Mouse (Mus musculus) T-cell, adult 2 months (primary cell): ENCODE data around the gene Tpra1.

Experiments used
- DNase-seq: peaks from one replicate; pipeline ENCODE4 v3.0.0; 2022; ENCODE audit warnings: low spot score

The Tpra1 gene

GRCm38 (mm10) chr6:88901947-88902820, at the start of gene Tpra1:
TSS of gene Tpra1 (plus strand) at chr6:88902251.
- DNase-seq: peak; percentile 94

DNA sequence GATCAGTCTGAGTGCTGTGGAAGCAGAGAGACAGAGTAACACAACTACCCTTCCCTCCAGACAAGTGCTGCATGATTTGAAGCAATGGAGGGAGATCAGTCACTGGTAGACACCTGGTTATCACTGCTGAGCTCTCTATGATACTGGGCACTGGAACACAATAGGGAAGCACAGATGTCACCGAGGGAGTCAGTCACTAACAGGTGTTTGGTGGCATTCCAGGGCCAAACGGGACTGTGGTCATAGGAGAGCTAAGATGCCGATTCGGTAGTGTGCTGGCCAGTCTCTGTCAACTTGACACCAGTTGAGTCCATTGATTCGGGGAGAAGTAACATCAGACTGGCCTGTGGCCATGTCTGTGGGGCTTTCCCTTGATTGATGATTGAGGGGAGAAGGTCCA, 47.5 kb upstream of the Tpra1 start:
- no peak for DNase-seq

GRCm38 (mm10) chr6:88855636-88856035, 46.4 kb upstream of the Tpra1 start:
- peak; percentile 58 for DNase-seq

DNA sequence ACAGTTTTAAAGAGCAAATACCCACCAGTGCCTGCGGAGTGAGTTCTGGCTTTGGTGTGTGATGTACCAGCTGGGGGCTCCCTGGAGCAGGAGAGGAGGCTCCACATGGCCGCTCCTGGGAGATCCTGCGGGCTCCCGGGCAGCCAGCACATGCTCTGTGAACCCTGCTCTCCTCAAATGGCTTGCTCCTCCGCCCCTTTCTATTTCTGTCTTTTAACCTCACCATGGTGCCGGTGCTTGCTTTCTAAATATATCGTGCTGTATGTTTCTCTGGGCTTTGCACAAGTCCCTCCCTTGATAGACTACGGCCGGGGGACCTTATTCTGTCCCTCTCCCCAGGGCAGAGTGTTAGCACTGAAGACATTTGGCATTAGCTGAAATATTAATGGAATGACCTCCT, 44.8 kb upstream of the Tpra1 start:
- no peak for DNase-seq

- no peak for DNase-seq
Observed at GRCm38 (mm10) chr6:88857830-88858229, 44.2 kb upstream of the Tpra1 start.

DNA sequence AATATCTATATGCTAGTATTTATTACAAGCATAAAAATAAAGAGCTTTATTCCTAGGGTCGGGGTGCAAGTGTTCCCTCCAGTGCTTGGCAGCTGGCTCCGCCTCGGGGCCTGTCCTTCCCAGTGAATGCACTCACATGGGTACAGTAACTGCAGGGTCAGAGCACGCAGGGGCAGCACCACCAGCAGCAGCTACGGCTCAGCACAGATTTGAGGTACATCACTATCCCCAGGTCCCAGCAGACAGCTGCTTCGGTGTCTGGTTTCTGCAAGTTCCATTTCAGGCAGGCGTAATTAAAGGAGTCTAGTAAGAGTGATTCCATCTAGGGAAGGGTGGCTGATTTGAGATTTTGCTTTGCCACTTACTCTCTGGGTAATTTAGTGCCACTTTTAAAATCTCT, 43.7 kb upstream of the Tpra1 start:
- DNase-seq: no peak

- DNase-seq: peak; percentile 18
Observed at GRCm38 (mm10) chr6:88860914-88861313, 41.1 kb upstream of the Tpra1 start.

DNA sequence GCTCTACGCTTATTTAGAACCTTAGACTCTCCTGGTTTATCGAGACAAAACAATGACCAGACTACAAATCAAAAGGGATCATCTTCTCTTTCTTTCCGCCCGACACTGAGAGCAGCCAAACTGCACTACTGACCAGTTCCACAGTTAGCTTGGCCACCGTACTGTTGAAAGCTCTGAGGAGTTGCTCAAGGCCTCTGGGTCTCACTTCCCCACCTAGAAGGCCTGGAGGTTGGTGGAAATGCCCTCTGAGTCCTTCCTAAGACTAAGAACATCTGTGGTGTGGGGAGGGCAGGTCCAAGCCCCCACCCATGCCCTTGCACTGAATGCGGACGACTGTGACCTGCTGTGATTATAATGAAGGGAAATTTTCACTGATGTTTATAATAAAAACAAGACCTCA, 36.3 kb upstream of the Tpra1 start:
- DNase-seq: no peak

GRCm38 (mm10) chr6:88869459-88869858, 32.6 kb upstream of the Tpra1 start:
- DNase-seq: no peak

DNA sequence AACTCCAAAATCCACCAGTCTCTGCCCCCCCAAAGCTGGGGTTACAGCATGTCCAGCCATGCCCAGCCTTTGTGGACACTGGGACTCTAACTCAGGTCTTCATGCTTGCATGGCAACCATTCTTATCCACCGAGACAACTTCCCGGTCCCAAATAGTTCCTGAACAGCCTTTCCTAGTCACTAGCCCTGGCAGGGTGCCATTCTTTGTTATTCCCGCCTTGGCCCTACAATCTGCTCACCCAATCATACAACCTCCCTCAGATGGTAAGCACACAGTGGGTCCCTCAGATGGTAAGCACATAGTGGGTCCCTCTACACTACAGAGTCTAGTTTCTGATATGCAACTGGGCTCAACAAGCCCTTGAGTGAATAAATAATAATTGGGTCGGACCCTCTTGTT, 31.5 kb upstream of the Tpra1 start:
- DNase-seq: no peak

DNA sequence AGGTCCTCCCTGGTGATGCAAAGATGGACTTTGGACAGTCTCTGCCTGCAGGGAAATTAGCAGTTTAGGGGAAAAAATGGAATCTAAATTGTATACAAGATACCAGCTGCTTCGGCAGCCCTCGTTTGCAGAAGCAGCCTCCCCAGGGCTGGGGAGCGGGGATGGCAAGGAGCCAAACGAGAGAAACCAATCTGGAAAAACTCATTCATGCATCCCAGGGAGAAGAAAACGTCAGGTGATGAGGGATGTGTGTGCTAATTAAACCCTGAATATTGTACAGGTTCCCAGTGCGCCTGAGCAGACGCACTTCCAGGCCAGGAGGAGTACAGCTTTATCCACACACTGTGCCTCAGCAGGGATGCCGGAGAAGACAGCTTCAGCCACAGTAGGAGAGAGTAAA, 30.5 kb upstream of the Tpra1 start:
- no peak for DNase-seq

- no peak for DNase-seq
Observed at GRCm38 (mm10) chr6:88872811-88873210, 29.2 kb upstream of the Tpra1 start.

GRCm38 (mm10) chr6:88873965-88874867, 27.8 kb upstream of the Tpra1 start:
- no peak for DNase-seq

GRCm38 (mm10) chr6:88874868-88875508, 27.1 kb upstream of the Tpra1 start, which contains the start of gene Podxl2:
TSS of gene Podxl2 (minus strand) at chr6:88875044.
- DNase-seq: no peak

DNA sequence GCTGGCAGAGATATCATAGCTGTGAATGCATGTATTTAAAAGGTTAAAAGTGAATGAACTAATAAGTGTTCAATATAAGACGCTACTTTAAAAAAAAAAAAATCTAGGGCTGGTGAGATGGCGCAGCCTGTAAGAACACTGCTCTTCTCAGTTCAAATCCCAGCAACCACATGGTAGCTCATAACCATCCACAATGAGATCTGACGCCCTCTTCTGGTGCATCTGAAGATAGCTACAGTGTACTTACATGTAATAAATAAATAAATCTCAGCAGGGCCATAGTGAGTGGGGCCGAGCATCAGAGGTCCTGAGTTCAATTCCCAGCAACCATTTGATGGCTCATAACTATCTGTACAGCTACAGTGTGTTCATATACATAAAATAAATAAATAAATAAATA, 22.6 kb upstream of the Tpra1 start:
- no peak for DNase-seq

DNA sequence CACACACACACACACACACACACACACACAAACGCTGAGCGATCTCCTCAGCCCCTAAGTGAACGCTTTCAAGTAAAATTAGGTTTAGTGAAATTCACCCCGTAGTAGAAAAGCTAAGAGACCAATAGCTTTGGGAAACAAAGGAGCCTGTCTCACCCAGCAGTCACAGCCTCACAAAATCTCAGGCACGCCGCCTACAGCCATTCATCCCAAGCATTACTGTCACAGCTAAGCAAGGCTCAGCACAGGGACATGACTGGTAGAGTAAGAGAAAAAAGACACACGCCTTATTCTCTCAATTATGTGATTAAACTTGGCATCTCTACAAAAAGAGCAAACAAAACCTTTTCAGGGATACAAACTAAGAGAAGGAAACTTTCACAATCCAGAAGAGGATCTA, 20.7 kb upstream of the Tpra1 start:
- no peak for DNase-seq

GRCm38 (mm10) chr6:88884195-88884594, 17.9 kb upstream of the Tpra1 start:
- no peak for DNase-seq

GRCm38 (mm10) chr6:88884690-88885089, 17.4 kb upstream of the Tpra1 start:
- DNase-seq: no peak

GRCm38 (mm10) chr6:88885644-88886416, 16.2 kb upstream of the Tpra1 start:
- no peak for DNase-seq

DNA sequence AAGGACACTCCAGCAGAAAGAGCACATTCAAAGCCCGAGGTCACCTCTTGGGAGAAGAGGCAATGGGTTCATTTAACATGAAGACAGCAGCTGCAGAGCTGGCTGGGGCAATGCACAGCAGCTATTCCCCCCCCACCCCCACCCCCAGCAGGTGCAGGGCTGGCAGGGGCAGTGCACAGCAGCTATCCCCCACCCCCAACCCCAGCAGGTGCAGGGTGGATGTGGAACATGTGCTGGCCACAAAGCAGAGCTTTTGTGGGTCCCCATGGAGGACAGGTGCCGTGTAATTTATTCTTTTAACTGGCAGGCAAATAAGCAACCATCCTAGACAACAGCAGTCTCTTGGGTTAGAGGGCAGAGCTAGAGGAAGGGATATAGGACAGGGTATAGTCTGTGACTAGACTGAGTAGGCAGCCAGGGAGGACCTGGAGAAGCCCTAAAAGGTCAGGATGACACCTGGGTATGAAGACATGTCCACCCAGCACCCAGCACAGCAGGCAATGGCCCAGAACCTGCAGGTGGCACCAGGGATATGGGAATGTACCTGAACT, 15.6 kb upstream of the Tpra1 start:
- DNase-seq: no peak

DNA sequence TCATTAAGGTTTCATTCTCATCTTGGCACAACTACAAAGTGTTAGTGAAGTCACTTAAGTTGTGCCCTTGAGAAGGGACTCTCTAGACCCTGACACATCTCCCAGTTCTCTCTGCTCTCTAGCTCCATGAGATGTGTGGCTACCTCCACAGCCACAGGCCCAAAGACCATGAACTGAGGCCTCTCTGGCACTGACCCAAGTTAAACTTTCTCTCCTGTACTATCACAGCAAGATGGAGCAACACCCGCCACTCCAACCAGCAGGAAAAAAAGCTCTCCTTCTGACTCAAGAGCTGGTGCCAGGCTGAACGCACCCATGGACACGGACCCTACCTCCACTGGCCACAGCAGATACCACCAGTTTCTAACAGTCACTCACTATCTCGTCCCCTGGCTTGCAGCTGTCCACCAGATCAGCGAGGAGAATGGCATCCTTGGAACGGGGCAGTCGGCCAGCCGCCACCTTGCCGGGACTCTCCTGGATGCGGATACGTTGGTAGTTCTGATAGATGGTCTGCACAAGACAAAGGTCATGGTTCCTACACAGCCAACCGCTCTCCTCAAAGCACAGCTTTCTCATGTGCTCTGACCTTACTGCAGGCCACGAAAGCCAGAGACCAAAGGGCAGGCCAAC, 12.5 kb upstream of the Tpra1 start:
- no peak for DNase-seq
